29 mouse cellular contexts compared by ENCODE assay signal in genomic region chrX:157107747-157108146, GRCm38 (mm10).
"Had no signal": no experiment of that assay in that cellular context is flagged by ENCODE, and none has a peak within 500 bp of the region (broad histone marks: within the 10 kb centered on the region; RNA-seq: fewer than 3 reads in every experiment).

No protein-coding gene starts in this region.

- H3K9me3 ChIP-seq: embryonic facial prominence, embryonic 10.5 days; embryonic facial prominence, embryonic 12.5 days; embryonic facial prominence, embryonic 13.5 days; embryonic facial prominence, embryonic 15.5 days; forebrain, embryonic 10.5 days; forebrain, embryonic 12.5 days; forebrain, embryonic 13.5 days; forebrain, embryonic 15.5 days had no signal

- H3K9ac ChIP-seq: embryonic facial prominence, embryonic 12.5 days; embryonic facial prominence, embryonic 13.5 days; embryonic facial prominence, embryonic 15.5 days; forebrain, embryonic 12.5 days; forebrain, embryonic 13.5 days; forebrain, embryonic 15.5 days; forebrain, postnatal 0 days had no signal

- ATAC-seq: forebrain, embryonic 13.5 days; forebrain, embryonic 14.5 days; forebrain, embryonic 15.5 days; forebrain, embryonic 16.5 days; forebrain, postnatal 0 days had no signal

- H3K4me1 ChIP-seq: embryonic facial prominence, embryonic 10.5 days; embryonic facial prominence, embryonic 12.5 days; embryonic facial prominence, embryonic 13.5 days; embryonic facial prominence, embryonic 15.5 days; forebrain, embryonic 10.5 days; forebrain, embryonic 12.5 days; forebrain, embryonic 13.5 days; forebrain, embryonic 15.5 days had no signal

- H3K27me3 ChIP-seq: embryonic facial prominence, embryonic 12.5 days; embryonic facial prominence, embryonic 13.5 days; embryonic facial prominence, embryonic 15.5 days; forebrain, embryonic 12.5 days; forebrain, embryonic 13.5 days; forebrain, embryonic 15.5 days had no signal

- H3K36me3 ChIP-seq: embryonic facial prominence, embryonic 10.5 days; embryonic facial prominence, embryonic 12.5 days; embryonic facial prominence, embryonic 13.5 days; embryonic facial prominence, embryonic 15.5 days; forebrain, embryonic 10.5 days; forebrain, embryonic 12.5 days; forebrain, embryonic 15.5 days had no signal

- H3K27ac ChIP-seq: embryonic facial prominence, embryonic 10.5 days; embryonic facial prominence, embryonic 12.5 days; embryonic facial prominence, embryonic 13.5 days; embryonic facial prominence, embryonic 15.5 days; forebrain, embryonic 10.5 days; forebrain, embryonic 12.5 days; forebrain, embryonic 13.5 days; forebrain, embryonic 15.5 days; gastrocnemius, adult 2 months; heart, adult 2 months had no signal

- DNase-seq: cerebellum, adult 2 months; cerebellum, adult 8-10 months; cerebellum, adult 9-10 months; cerebellum, adult 9-11 months; cerebellum, postnatal 10 days; cerebellum, postnatal 14 days; cerebellum, postnatal 25 days; cerebellum, postnatal 36 days; embryo, embryonic 11 days; forebrain, postnatal 0 days; gastrocnemius, adult 2 months; gastrocnemius, postnatal 10 days; gastrocnemius, postnatal 14 days; gastrocnemius, postnatal 25 days; gastrocnemius, postnatal 36 days; heart, adult 11 months; heart, adult 18-20 months; heart, adult 2 months had no signal

- H3K4me2 ChIP-seq: embryonic facial prominence, embryonic 12.5 days; embryonic facial prominence, embryonic 13.5 days; embryonic facial prominence, embryonic 15.5 days; forebrain, embryonic 12.5 days; forebrain, embryonic 13.5 days; forebrain, embryonic 15.5 days had no signal

- H3K4me3 ChIP-seq: embryonic facial prominence, embryonic 10.5 days; embryonic facial prominence, embryonic 12.5 days; embryonic facial prominence, embryonic 13.5 days; embryonic facial prominence, embryonic 15.5 days; erythroblast, embryonic 14.5 days; forebrain, embryonic 10.5 days; forebrain, embryonic 12.5 days; forebrain, embryonic 13.5 days; forebrain, embryonic 15.5 days; gastrocnemius, adult 2 months; heart, adult 2 months had no signal
